Mouse (Mus musculus): Measurements from ENCODE around the gene Tusc2. TPM values are rescaled to one million over a fixed set of nuclear protein-coding genes. Genes with fewer than 3 reads are reported as not detected.
A peak's percentile ranks its signal among the peaks of the same experiment; 100 is the strongest.
"Not testable (repeated sequence)": the region's sequence is repeated elsewhere in the genome, so short reads cannot be mapped to it uniquely, and the experiment has no call there.

The Tusc2 gene
- polyA plus RNA-seq, 1 experiment from 2014 or later, result 90.1 TPM

- Histone ChIP-seq H3K9me3 (no peaks in the 10 kb centered on the region), H3K4me3 (peak overlapping the region; percentile 79), H3K9ac (replicated peaks) (peak overlapping the region; percentile 75), H3K27ac (replicated peaks) (peak overlapping the region; percentile 88), H3K27me3 (peaks cover 36% of the 10 kb centered on the region), H3K4me1 (peaks cover 54% of the 10 kb centered on the region), H3K36me3 (peaks cover 34% of the 10 kb centered on the region), H3K4me2 (replicated peaks) (peak overlapping the region; percentile 94)
- no peak; the same call in 1 of the 2 replicates for ATAC-seq (ENCODE audit: low FRiP score, low read depth)
- under 1% methylated on average over 23 of the region's 23 CpGs for WGBS
These were observed 8.0 kb upstream of the Tusc2 start for GRCm38 (mm10) chr9:107555031-107555457.

- Histone ChIP-seq H3K27me3 (peaks cover 30% of the 10 kb centered on the region), H3K36me3 (peaks cover 40% of the 10 kb centered on the region), H3K9me3 (no peaks in the 10 kb centered on the region), H3K9ac (replicated peaks) (peak overlapping the region; percentile 75), H3K27ac (replicated peaks) (no peak overlapping the region), H3K4me3 (peak overlapping the region; percentile 79), H3K4me1 (peaks cover 51% of the 10 kb centered on the region), H3K4me2 (replicated peaks) (peak overlapping the region; percentile 94)
- ATAC-seq (ENCODE audit: low FRiP score, low read depth), result no peak
- 42% methylated on average over 2 of the region's 2 CpGs for WGBS
These were observed 7.4 kb upstream of the Tusc2 start for GRCm38 (mm10) chr9:107555701-107556100.

GRCm38 (mm10) chr9:107556346-107556745, 6.7 kb upstream of the Tusc2 start:
- H3K27me3 ChIP-seq, result peaks cover 23% of the 10 kb centered on the region
- no peak overlapping the region for H3K27ac ChIP-seq (replicated peaks)
- no peak overlapping the region for H3K9ac ChIP-seq (replicated peaks)
- no peaks in the 10 kb centered on the region for H3K9me3 ChIP-seq
- 88% methylated on average over 3 of the region's 3 CpGs for WGBS
- H3K36me3 ChIP-seq, result peaks cover 47% of the 10 kb centered on the region
- H3K4me3 ChIP-seq, result 0 out of 2 replicates have a peak overlapping the region, but pooled peaks have one; percentile 5
- ATAC-seq (ENCODE audit: low FRiP score, low read depth), result no peak
- H3K4me2 ChIP-seq (replicated peaks), result peak overlapping the region; percentile 94
- H3K4me1 ChIP-seq, result peaks cover 44% of the 10 kb centered on the region

GRCm38 (mm10) chr9:107565556-107565955, 2.5 kb downstream of the Tusc2 start:
- H3K9me3 ChIP-seq; H3K27me3 ChIP-seq; ATAC-seq (ENCODE audit: low FRiP score, low read depth); H3K4me3 ChIP-seq; H3K4me2 ChIP-seq (replicated peaks); H3K9ac ChIP-seq (replicated peaks); H3K27ac ChIP-seq (replicated peaks): not testable (repeated sequence)
- Histone ChIP-seq H3K36me3 (peaks cover 36% of the 10 kb centered on the region), H3K4me1 (peaks cover 40% of the 10 kb centered on the region)
- 50% methylated on average over 5 of the region's 5 CpGs for WGBS

GRCm38 (mm10) chr9:107566041-107566709, 3.1 kb downstream of the Tusc2 start:
- 60% methylated on average over 15 of the region's 15 CpGs for WGBS
- Histone ChIP-seq H3K4me2 (replicated peaks) (no peak overlapping the region), H3K9me3 (no peaks in the 10 kb centered on the region), H3K4me3 (no peak overlapping the region), H3K27ac (replicated peaks) (no peak overlapping the region), H3K9ac (replicated peaks) (no peak overlapping the region), H3K27me3 (no peaks in the 10 kb centered on the region), H3K36me3 (peaks cover 36% of the 10 kb centered on the region), H3K4me1 (peaks cover 47% of the 10 kb centered on the region)
- ATAC-seq (ENCODE audit: low FRiP score, low read depth), result no peak

GRCm38 (mm10) chr9:107566855-107567254, 3.8 kb downstream of the Tusc2 start:
- no peak overlapping the region for H3K4me3 ChIP-seq
- no peak overlapping the region for H3K9ac ChIP-seq (replicated peaks)
- ATAC-seq (ENCODE audit: low FRiP score, low read depth), result no peak
- 75% methylated on average over 3 of the region's 3 CpGs for WGBS
- no peak overlapping the region for H3K4me2 ChIP-seq (replicated peaks)
- peaks cover 36% of the 10 kb centered on the region for H3K36me3 ChIP-seq
- H3K4me1 ChIP-seq, result peaks cover 53% of the 10 kb centered on the region
- no peaks in the 10 kb centered on the region for H3K9me3 ChIP-seq
- no peak overlapping the region for H3K27ac ChIP-seq (replicated peaks)
- no peaks in the 10 kb centered on the region for H3K27me3 ChIP-seq

- peak within 1 kb of the TSS; percentile 91 for H3K9ac ChIP-seq (replicated peaks)
- H3K9me3 ChIP-seq, result no peaks in the 10 kb centered on the region
- H3K4me3 ChIP-seq, result peak within 1 kb of the TSS; percentile 92
- H3K36me3 ChIP-seq, result peaks cover 40% of the 10 kb centered on the region
- ATAC-seq (ENCODE audit: low FRiP score, low read depth), result no peak
- peaks cover 53% of the 10 kb centered on the region for H3K4me1 ChIP-seq
- no peaks in the 10 kb centered on the region for H3K27me3 ChIP-seq
- H3K4me2 ChIP-seq (replicated peaks), result peak within 1 kb of the TSS; percentile 95
- peak within 1 kb of the TSS; percentile 87 for H3K27ac ChIP-seq (replicated peaks)
- 5% methylated on average over 18 of the region's 18 CpGs for WGBS
These were observed 4.8 kb downstream of the Tusc2 start, which contains the start of gene Hyal2 for GRCm38 (mm10) chr9:107567702-107568319. Gene Hyal2, plus strand, starts transcription at chr9:107567945.

GRCm38 (mm10) chr9:107568331-107569261, 5.5 kb downstream of the Tusc2 start:
- H3K4me2 ChIP-seq (replicated peaks), result peak overlapping the region; percentile 95
- under 1% methylated on average over 41 of the region's 41 CpGs for WGBS
- peak; percentile 84 for ATAC-seq (ENCODE audit: low FRiP score, low read depth)

GRCm38 (mm10) chr9:107569270-107569669, 6.2 kb downstream of the Tusc2 start:
- H3K9ac ChIP-seq (replicated peaks), result peak overlapping the region; percentile 91
- peak overlapping the region; percentile 95 for H3K4me2 ChIP-seq (replicated peaks)
- peak overlapping the region; percentile 87 for H3K27ac ChIP-seq (replicated peaks)
- no peaks in the 10 kb centered on the region for H3K27me3 ChIP-seq
- peak overlapping the region; percentile 92 for H3K4me3 ChIP-seq
- peaks cover 44% of the 10 kb centered on the region for H3K4me1 ChIP-seq
- H3K9me3 ChIP-seq, result no peaks in the 10 kb centered on the region
- ATAC-seq (ENCODE audit: low FRiP score, low read depth), result peak; percentile 19
- 0% methylated on average over 23 of the region's 23 CpGs for WGBS
- peaks cover 52% of the 10 kb centered on the region for H3K36me3 ChIP-seq

More at GRCm38 (mm10) chr9:107568331-107569261, 5.5 kb downstream of the Tusc2 start:
- peaks cover 48% of the 10 kb centered on the region for H3K36me3 ChIP-seq
- peak overlapping the region; percentile 91 for H3K9ac ChIP-seq (replicated peaks)
- H3K9me3 ChIP-seq, result no peaks in the 10 kb centered on the region
- H3K4me3 ChIP-seq, result peak overlapping the region; percentile 92
- H3K27ac ChIP-seq (replicated peaks), result peak overlapping the region; percentile 87
- H3K27me3 ChIP-seq, result no peaks in the 10 kb centered on the region
- H3K4me1 ChIP-seq, result peaks cover 50% of the 10 kb centered on the region

GRCm38 (mm10) chr9:107570016-107570415, 7.0 kb downstream of the Tusc2 start:
- no peak for ATAC-seq (ENCODE audit: low FRiP score, low read depth)
- Histone ChIP-seq H3K4me2 (replicated peaks) (peak overlapping the region; percentile 95), H3K27me3 (no peaks in the 10 kb centered on the region), H3K27ac (replicated peaks) (peak overlapping the region; percentile 87), H3K9ac (replicated peaks) (peak overlapping the region; percentile 91), H3K4me3 (peak overlapping the region; percentile 92), H3K9me3 (no peaks in the 10 kb centered on the region), H3K36me3 (peaks cover 52% of the 10 kb centered on the region), H3K4me1 (peaks cover 42% of the 10 kb centered on the region)
- WGBS, result 46% methylated on average over 13 of the region's 13 CpGs

GRCm38 (mm10) chr9:107570845-107571244, 7.8 kb downstream of the Tusc2 start:
- no peak for ATAC-seq (ENCODE audit: low FRiP score, low read depth)
- Histone ChIP-seq H3K9ac (replicated peaks) (peak overlapping the region; percentile 91; the same call in 1 of the 2 replicates), H3K27me3 (no peaks in the 10 kb centered on the region), H3K9me3 (no peaks in the 10 kb centered on the region), H3K36me3 (peaks cover 45% of the 10 kb centered on the region), H3K27ac (replicated peaks) (no peak overlapping the region), H3K4me1 (peaks cover 42% of the 10 kb centered on the region), H3K4me2 (replicated peaks) (peak overlapping the region; percentile 95), H3K4me3 (peak overlapping the region; percentile 92)
- WGBS, result 96% methylated on average over 21 of the region's 21 CpGs

Data from midbrain, embryonic 12.5 days (tissue).